Mouse (Mus musculus) lung, postnatal 25 days (tissue): ENCODE data around the gene Dynlt1a.
A peak's percentile ranks its signal among the peaks of the same experiment; 100 is the strongest.
"Not testable (repeated sequence)": the region's sequence is repeated elsewhere in the genome, so short reads cannot be mapped to it uniquely, and the experiment has no call there.

Experiments
- DNase-seq: peaks from one replicate; pipeline ENCODE4 v3.0.0; 2022; ENCODE audit warnings: low spot score

Gene Dynlt1a

GRCm38 (mm10) chr17:6317339-6317985 lies at the start of gene Dynlt1a:
Gene Dynlt1a, minus strand, starts transcription at chr17:6317500.
- DNase-seq, result peak; percentile 98

GRCm38 (mm10) chr17:6355256-6355655 lies 38.0 kb upstream of the Dynlt1a start:
- DNase-seq, result not testable (repeated sequence)

- not testable (repeated sequence) for DNase-seq
These were observed 25.4 kb upstream of the Dynlt1a start for GRCm38 (mm10) chr17:6342606-6343294.

DNA sequence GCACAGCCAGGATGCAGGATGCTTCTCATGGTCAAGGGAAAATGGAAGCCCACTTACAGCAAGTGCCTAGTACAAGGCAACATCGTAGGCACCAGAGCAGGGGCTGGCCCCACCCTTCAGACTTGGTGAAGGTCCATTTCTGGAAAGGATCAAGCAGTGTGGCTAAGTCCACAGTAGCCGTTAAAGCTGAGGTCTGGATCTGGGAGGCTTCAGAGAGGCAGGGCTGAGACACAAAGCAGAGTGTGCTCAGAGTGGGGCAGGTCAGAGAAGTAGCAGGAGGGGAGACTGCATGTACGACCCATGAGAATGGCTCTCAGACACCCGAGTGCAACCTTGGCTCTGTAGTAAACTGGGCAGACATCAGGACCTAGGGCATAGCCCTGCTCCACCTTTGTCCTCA lies 11.7 kb upstream of the Dynlt1a start:
- DNase-seq, result not testable (repeated sequence)

DNA sequence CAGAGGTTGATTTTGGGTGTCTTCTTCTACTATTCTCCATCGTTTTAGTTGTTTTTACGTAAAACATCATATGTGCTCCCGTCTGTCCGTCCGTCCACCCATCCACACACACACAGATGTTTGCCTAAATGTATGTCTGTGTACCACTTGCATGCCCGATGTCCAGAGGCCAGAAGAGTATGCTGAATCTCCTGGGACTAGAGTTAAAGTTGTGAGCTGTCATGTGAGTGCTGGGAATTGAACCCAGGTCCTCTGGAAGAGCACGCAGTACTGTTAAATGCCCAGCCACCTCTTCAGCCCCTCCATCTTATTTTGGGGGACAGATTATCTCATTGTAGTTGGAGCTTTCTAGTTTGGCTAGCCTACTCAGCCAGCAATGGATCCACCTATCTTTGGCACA lies 10.3 kb upstream of the Dynlt1a start:
- DNase-seq, result not testable (repeated sequence)

DNA sequence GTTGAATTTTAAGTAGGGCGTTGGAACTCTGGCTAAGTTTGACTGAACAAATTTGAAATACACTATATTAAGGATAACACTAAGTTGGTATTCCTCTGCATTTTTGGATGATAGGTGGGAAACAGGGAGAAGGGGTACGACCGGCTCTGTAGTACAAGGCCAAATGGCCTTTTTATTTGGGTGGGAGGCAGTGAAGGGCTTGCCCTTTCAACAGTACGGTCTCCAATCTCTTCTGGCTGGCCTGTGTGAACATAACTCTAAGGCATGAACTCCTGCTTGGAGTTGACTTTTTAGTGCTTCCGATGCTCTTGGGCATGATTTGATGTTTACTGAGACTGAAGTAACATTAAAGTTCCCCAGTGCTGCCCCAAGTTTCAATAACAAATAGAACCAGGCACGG lies 8.2 kb upstream of the Dynlt1a start:
- not testable (repeated sequence) for DNase-seq

DNA sequence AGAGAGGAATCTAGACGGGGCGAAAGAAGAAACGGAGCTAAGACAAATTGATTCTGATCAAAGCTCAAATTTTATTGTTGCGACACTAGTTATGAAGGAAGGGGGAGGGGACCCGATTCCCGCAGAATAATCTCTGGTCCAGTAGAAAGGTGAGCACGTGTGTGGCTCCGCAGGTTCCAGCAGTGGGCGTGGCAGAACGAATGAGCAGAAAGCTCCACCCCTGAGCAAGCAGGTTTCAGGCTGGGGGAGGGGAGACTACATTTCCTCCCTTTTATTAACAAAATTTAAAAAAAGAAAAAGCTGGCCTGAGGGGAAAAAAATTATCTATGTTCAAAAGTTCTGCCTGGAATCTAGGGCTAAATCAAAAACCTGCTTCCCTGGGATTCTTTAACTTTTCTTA lies 7.7 kb upstream of the Dynlt1a start:
- not testable (repeated sequence) for DNase-seq

GRCm38 (mm10) chr17:6321778-6322101 lies 4.4 kb upstream of the Dynlt1a start:
- not testable (repeated sequence) for DNase-seq

DNA sequence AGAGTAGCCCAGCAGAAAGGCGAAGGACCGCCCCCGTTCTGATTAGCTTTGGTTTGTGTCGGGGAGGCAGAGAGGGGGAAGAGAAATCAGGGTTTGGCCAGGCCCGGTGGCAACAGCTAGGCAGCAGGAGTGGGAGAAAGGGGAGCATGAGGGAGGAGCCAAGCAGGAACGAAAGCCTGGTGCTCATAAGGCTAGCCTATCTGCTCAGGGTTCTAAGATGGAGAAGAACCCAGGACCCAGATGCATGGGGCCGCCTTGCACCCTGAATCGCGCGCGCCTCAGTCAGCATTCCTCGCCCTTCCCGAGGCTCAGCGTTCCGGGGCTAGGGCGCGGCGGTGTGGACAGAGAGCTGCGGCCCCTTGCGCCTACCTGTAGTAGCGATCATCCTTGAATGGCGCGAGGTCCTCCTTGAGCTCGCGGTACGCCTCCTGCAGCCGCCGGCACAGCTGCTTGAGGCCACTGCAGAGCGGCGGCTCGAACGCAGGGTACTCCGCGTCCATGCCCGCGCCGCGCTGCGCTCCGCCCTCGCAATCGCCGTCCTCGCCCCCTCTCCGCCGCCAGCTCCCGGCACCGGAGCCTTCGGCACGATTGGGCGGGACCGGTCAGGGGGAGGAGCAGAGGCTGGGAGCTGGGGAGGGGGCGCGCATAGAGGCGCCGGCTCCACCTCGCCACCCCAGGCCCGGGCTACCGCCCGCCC lies 3.9 kb upstream of the Dynlt1a start:
- not testable (repeated sequence) for DNase-seq

- DNase-seq, result peak; percentile 32
These were observed 747 bp downstream of the Dynlt1a start for GRCm38 (mm10) chr17:6316379-6317126.

DNA sequence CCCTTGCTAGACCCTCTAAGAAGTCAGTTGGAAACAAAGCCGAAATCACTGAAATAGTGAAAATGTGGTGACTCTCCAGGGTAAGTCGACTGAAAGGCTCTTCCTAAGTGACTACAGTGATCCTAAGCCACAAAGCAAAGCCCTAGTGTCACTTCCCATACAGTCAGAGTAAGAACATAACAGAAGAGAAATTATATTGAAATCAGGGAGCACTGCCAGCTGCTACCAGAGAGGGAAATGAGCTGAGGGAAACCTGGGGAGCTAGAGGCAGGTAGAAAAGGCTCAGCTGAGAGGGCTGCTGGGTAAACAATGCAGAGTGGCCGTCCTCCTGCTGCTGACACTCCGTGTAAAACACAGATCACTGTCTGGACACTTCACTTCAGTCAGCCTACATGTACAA lies 1.6 kb downstream of the Dynlt1a start:
- DNase-seq, result not testable (repeated sequence)

- DNase-seq, result not testable (repeated sequence)
These were observed 2.8 kb downstream of the Dynlt1a start for GRCm38 (mm10) chr17:6314493-6314892.

DNA sequence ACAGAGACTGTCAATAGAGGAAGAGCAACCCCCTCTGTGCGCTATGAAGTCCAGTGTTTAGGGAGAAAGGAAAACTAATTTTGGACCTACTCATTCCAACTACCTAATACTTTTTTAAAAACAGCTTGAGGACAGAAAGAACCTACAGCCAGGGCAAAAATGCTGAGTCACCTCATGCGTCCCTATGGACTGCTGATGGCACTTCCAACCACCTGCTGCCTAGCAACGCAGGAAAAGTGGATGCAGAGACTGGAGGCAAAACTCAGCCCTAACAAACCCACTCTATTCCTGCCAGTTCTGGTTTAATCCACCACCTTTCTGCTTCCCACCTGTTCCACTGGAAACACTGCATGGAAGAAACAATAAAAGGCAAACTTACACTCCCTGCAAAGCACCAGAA lies 4.5 kb downstream of the Dynlt1a start:
- not testable (repeated sequence) for DNase-seq

- not testable (repeated sequence) for DNase-seq
These were observed 5.6 kb downstream of the Dynlt1a start for GRCm38 (mm10) chr17:6311716-6312115.

- DNase-seq, result not testable (repeated sequence)
These were observed 10.8 kb downstream of the Dynlt1a start for GRCm38 (mm10) chr17:6306503-6306902.

DNA sequence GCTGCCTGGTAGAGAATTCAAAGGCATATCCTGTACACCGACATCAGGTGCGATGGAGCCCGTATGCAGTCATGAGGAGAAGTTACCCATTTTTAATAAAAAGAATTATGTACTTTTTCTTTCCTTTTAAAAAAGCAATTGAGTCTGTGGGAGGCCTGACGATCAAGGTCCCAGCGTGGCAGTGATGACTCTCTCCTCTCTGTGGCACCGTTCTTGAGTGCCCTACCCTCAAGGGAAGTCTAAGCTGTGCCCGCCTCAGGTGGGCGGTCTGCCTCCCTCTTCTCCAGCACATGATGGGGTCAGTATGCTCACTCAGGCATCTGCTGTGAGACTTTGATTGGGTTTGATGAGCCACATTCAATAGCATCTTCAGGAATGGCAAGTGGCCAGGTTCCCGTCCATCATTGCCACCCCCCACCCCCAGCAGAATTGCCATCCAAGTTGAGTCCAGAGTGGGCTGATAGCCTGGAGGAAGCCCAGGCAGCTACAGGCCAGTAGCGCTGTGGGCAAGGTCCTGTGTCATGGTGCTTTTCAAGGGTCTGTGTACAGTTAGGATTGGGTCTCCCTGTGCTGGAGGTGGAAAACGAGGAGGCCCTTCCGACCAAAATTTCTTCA lies 11.5 kb downstream of the Dynlt1a start:
- not testable (repeated sequence) for DNase-seq

DNA sequence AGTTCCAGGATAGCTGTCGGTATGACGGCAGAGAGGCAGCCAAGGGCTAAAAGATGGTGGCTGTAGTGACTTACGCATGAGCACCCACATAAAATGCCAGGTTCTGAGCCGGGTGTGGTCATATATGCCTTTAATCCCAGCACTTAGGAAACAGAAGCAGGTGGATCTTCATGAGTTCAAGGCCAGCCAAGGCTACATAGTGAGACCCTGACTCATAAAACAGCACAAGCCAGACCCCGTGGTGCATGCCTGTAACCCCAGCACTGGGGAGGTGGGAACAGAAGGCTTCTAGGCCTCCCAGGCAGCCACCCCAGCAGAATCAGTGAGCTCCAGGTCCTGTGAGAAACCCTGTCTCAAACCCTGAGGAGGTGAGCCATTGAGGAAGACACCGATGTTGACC lies 12.4 kb downstream of the Dynlt1a start:
- not testable (repeated sequence) for DNase-seq

DNA sequence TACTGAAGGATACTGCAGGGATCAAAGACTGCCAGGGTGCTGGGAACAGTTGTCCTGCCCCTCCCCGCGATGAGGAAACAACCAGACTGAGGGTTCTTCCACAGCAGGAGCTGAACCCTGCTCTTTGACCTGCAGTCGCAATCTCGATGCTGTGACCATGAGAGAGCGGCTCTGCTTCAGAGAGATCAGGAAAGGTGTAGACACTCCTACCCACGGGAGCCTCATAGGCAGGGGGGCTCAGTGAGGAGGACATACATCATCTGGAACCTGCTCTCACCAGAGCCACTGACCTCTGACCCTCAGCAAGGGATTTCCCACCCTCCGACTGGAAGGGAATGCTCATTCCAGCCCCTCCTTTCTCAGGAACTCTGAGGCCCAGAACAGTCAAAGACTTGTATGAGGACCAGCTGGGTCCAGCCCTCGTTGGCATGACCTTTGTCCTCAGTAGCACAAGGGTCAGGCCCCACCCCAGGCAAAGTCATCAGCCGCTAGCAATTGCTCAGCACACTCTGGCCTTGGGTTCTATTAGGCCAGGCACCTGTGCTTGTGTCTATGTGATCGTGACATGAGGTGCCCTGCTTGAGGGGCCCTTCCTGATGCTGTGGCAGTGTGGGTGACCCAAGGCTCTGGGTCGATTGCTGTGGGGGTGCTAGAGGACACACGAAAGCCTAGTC lies 17.0 kb downstream of the Dynlt1a start:
- not testable (repeated sequence) for DNase-seq

- DNase-seq, result not testable (repeated sequence)
These were observed 20.1 kb downstream of the Dynlt1a start for GRCm38 (mm10) chr17:6297060-6297795.

DNA sequence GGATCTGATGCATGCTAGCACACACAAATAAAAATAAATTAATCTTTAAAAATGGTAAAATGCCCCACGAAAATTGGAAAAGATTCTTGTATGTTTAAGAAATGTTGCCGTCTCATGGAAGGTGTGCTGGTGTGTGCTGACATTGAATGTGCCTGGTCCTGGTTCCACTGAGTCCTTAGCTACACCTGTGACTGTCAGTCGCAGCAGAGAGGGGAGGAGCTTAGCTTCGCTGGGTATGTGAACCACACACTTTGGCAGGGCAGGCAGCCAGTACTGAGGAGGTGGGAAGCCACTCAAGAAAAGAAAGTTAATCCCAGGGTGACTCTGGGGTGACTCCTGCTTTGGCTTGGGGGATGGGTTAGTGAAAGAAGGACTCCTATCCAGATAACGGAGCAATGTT lies 23.4 kb downstream of the Dynlt1a start:
- DNase-seq, result not testable (repeated sequence)

DNA sequence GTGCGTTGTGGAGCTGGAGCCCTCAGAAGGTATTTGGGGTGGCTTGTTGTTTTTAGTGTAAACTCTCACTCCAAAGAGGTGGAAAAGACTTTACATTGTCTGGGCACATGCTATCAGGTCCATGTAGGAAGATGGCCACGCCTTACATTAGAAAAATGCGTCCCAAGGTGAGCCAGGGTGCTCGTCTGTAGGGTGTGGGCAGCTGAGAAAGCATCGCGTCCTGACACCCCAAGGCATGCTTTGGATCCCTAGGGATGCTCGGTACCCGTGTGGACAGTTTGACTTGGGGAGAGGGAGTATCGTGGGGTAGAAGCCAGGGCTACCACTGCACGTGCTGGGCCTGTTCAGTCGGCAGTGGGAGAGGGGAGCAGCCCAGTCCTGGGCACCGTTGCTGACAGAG lies 28.3 kb downstream of the Dynlt1a start:
- not testable (repeated sequence) for DNase-seq
